Mouse (Mus musculus) small intestine, adult 2 months (tissue): Measurements from ENCODE around the gene Rarg.

Experiments
- CTCF ChIP-seq: fragments of 200-500 bp; IDR thresholded peaks from 2 replicates; pipeline ENCODE4 v1.5.1; 2012; ENCODE audit warnings: low read depth, mild to moderate bottlenecking, control low read depth, inconsistent platforms, low read length, moderate library complexity, mixed read lengths; ENCODE audit not compliant: insufficient replicate concordance, insufficient read length; ENCODE audit errors: extremely low read depth
- POLR2A ChIP-seq: fragments of 200-500 bp; IDR thresholded peaks from 2 replicates; pipeline ENCODE4 v1.6.1; 2012; ENCODE audit warnings: low read depth, mild to moderate bottlenecking, control low read depth, inconsistent platforms, low read length, moderate library complexity

DNA sequence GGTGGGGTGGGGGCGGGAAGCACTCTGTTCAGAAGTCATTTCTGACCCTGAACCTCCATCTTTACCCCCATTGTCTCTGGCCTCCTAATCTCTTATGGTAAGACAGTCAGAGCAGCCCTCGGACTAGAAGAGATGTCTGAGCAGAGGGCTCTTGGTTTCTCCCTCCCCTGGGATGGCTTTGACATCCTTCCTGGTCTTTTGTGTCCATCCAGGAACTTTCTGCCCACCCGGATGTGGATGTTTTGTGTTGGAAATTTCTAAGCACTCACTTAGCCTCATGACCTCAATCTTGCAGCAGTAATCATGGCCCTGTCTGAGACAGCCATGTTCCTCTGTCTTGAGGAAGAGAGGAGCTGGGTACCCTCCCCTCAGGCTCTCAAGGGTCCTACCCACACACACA lies 14.1 kb upstream of the Rarg start:
- TF ChIP-seq CTCF (no peak), POLR2A (no peak)
